Mouse (Mus musculus): Measurements from ENCODE around the gene Lcn12.

The Lcn12 gene

GRCm38 (mm10) chr2:25493476-25493961, at the start of gene Lcn12:
Gene Lcn12 (minus strand): TSS chr2:25493911.
- in situ Hi-C loops (cut with MboI, MseI), result loop anchor here (5.0 kb wide), 1 partner anchor 1079 kb away; no protein-coding TSS in a partner anchor

GRCm38 (mm10) chr2:25541644-25542367, 48.1 kb upstream of the Lcn12 start:
- in situ Hi-C loops (cut with MboI, MseI), result no loop called here

GRCm38 (mm10) chr2:25540541-25540948, 46.8 kb upstream of the Lcn12 start:
- in situ Hi-C loops (cut with MboI, MseI), result no loop called here

GRCm38 (mm10) chr2:25536531-25536930, 42.8 kb upstream of the Lcn12 start:
- in situ Hi-C loops (cut with MboI, MseI), result no loop called here

- in situ Hi-C loops (cut with MboI, MseI), result no loop called here
Observed at GRCm38 (mm10) chr2:25534866-25535182, 41.1 kb upstream of the Lcn12 start.

- in situ Hi-C loops (cut with MboI, MseI), result no loop called here
Observed at GRCm38 (mm10) chr2:25534178-25534865, 40.6 kb upstream of the Lcn12 start.

GRCm38 (mm10) chr2:25533707-25534106, 40.0 kb upstream of the Lcn12 start:
- in situ Hi-C loops (cut with MboI, MseI), result no loop called here

GRCm38 (mm10) chr2:25526510-25527302, 33.0 kb upstream of the Lcn12 start:
- in situ Hi-C loops (cut with MboI, MseI), result no loop called here

GRCm38 (mm10) chr2:25509912-25510311, 16.2 kb upstream of the Lcn12 start:
- in situ Hi-C loops (cut with MboI, MseI), result no loop called here

- in situ Hi-C loops (cut with MboI, MseI), result no loop called here
Observed at GRCm38 (mm10) chr2:25506964-25507363, 13.3 kb upstream of the Lcn12 start.

- in situ Hi-C loops (cut with MboI, MseI), result no loop called here
Observed at GRCm38 (mm10) chr2:25505860-25506259, 12.1 kb upstream of the Lcn12 start.

- in situ Hi-C loops (cut with MboI, MseI), result no loop called here
Observed at GRCm38 (mm10) chr2:25505000-25505399, 11.3 kb upstream of the Lcn12 start.

GRCm38 (mm10) chr2:25504538-25504937, 10.8 kb upstream of the Lcn12 start:
- in situ Hi-C loops (cut with MboI, MseI), result no loop called here

GRCm38 (mm10) chr2:25502726-25503125, 9.0 kb upstream of the Lcn12 start:
- in situ Hi-C loops (cut with MboI, MseI), result no loop called here

GRCm38 (mm10) chr2:25501593-25502486, 8.1 kb upstream of the Lcn12 start, which contains the start of gene C8g:
Gene C8g (minus strand): TSS chr2:25501719.
- in situ Hi-C loops (cut with MboI, MseI), result no loop called here

GRCm38 (mm10) chr2:25500576-25501405, 7.1 kb upstream of the Lcn12 start, which contains the start of gene Fbxw5:
Gene Fbxw5 (plus strand): TSS chr2:25500750.
- in situ Hi-C loops (cut with MboI, MseI), result no loop called here

- in situ Hi-C loops (cut with MboI, MseI), result no loop called here
Observed at GRCm38 (mm10) chr2:25500071-25500575, 6.4 kb upstream of the Lcn12 start.

- in situ Hi-C loops (cut with MboI, MseI), result no loop called here
Observed at GRCm38 (mm10) chr2:25498622-25499478, 5.1 kb upstream of the Lcn12 start.

Data from T-helper 2 cell (primary cell).